Mouse (Mus musculus) ES-Bruce4 (cell line): ENCODE results near the gene Tex264. TPM values are rescaled to one million over a fixed set of nuclear protein-coding genes. Genes with fewer than 3 reads are reported as not detected.

Experiments used
- H3K27ac ChIP-seq: 2 replicates; pipeline ENCODE4 v1.5.1; 2012; ENCODE audit warnings: low read length, inconsistent platforms; ENCODE audit not compliant: insufficient read depth
- H3K27me3 ChIP-seq: 2 replicates; pipeline ENCODE4 v1.6.1; 2012; ENCODE audit warnings: mild to moderate bottlenecking, low read length, inconsistent platforms; ENCODE audit not compliant: control insufficient read depth, poor library complexity, insufficient read depth, severe bottlenecking
- H3K36me3 ChIP-seq: 2 replicates; pipeline ENCODE4 v1.6.1; 2012; ENCODE audit warnings: inconsistent platforms, mild to moderate bottlenecking, low read length, moderate library complexity; ENCODE audit not compliant: control insufficient read depth, poor library complexity, insufficient read depth, severe bottlenecking
- H3K4me1 ChIP-seq: one replicate; pipeline ENCODE4 v1.8.1; 2011; ENCODE audit warnings: low read length; ENCODE audit not compliant: control insufficient read depth, insufficient read depth
- H3K4me3 ChIP-seq: 2 replicates; pipeline ENCODE4 v1.5.1; 2011; ENCODE audit warnings: low read depth, mild to moderate bottlenecking, low read length
- H3K9ac ChIP-seq: 2 replicates; pipeline ENCODE4 v1.6.1; 2012; ENCODE audit warnings: low read depth, mild to moderate bottlenecking, inconsistent platforms; ENCODE audit not compliant: poor library complexity, severe bottlenecking
- H3K9me3 ChIP-seq: replicated peaks from 2 replicates; pipeline ENCODE4 v1.6.1; 2012; ENCODE audit warnings: mild to moderate bottlenecking, low read length, inconsistent platforms; ENCODE audit not compliant: control insufficient read depth, poor library complexity, insufficient read depth, severe bottlenecking
- CTCF ChIP-seq: IDR thresholded peaks from one replicate; pipeline ENCODE4 v1.8.1; 2011; ENCODE audit warnings: low read depth, low read length
- EP300 ChIP-seq: IDR thresholded peaks from 2 replicates; pipeline ENCODE4 v1.6.1; 2011; ENCODE audit warnings: low read depth, low read length; ENCODE audit not compliant: insufficient read depth
- POLR2A ChIP-seq: IDR thresholded peaks from one replicate; pipeline ENCODE4 v1.8.1; 2011; ENCODE audit warnings: low read length; ENCODE audit not compliant: insufficient read depth
- polyA plus RNA-seq: library from polyadenylated mRNA; stranded (reverse); fragments of >200 nt; gene quantifications from 2 replicates; pipeline ENCODE4 v1.2.4, GENCODE M21; 2011; ENCODE audit warnings: low read depth; ENCODE audit not compliant: missing spikeins, insufficient read depth, insufficient read length

The Tex264 gene
- polyA plus RNA-seq, 1 experiment = 30.8 TPM

DNA sequence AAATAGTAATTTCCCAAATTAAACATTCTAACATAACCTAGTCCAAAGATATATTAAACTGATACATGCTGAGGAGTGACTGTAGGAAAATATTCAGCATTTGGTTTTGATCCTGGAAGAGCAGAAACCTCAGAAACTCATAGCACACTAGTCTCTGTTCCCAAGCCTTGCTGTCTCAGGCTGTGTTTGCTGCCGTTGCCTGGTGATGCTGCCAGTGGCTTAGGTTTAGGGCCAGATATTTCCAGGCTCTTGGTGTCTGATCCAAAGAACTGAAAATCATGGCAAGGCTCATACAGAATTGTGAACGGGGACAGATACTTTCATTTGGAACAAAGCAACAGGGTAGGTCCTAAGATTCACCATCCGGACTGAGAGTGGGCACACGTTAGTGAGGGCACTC is 75.0 kb downstream of the Tex264 start:
- H3K9me3 ChIP-seq = no peaks in the 10 kb centered on the region
- no peaks in the 10 kb centered on the region for H3K36me3 ChIP-seq
- H3K4me3 ChIP-seq = no peak overlapping the region
- peaks cover 2% of the 10 kb centered on the region for H3K4me1 ChIP-seq
- TF ChIP-seq EP300 = no peak
- TF ChIP-seq POLR2A = no peak
- no peak for TF ChIP-seq CTCF
- H3K27ac ChIP-seq = no peak overlapping the region
- no peak overlapping the region for H3K9ac ChIP-seq
- H3K27me3 ChIP-seq = no peaks in the 10 kb centered on the region

Other genes starting within 250 kb of the Tex264 start
- gene Acy1, start 247.6 kb downstream of the Tex264 start, polyA plus RNA-seq = 33.9 and 36.0 TPM in 2 replicates
- 6.7 and 7.5 TPM in 2 replicates for gene Abhd14b, start 238.5 kb downstream of the Tex264 start, polyA plus RNA-seq
- gene Abhd14a, start 238.2 kb downstream of the Tex264 start, polyA plus RNA-seq = 35.1 and 35.5 TPM in 2 replicates
- 99.2 and 115 TPM in 2 replicates for gene Pcbp4, start 232.6 kb downstream of the Tex264 start, polyA plus RNA-seq
- 0.30 and 0.44 TPM in 2 replicates for gene Gpr62, start 220.0 kb downstream of the Tex264 start, polyA plus RNA-seq
- 82.1 and 89.4 TPM in 2 replicates for gene Rrp9, start 210.0 kb downstream of the Tex264 start, polyA plus RNA-seq
- 5.1 and 8.0 TPM in 2 replicates for gene Parp3, start 209.0 kb downstream of the Tex264 start, polyA plus RNA-seq
- gene Iqcf1, start 186.0 kb downstream of the Tex264 start, polyA plus RNA-seq = not detected in 2 replicates
- gene Iqcf5, start 171.4 kb downstream of the Tex264 start, polyA plus RNA-seq = not detected in 2 replicates
- not detected in 2 replicates for gene Iqcf3, start 124.3 kb downstream of the Tex264 start, polyA plus RNA-seq
- not detected in 2 replicates for gene Iqcf4, start 114.9 kb downstream of the Tex264 start, polyA plus RNA-seq
- not detected in 2 replicates for gene Iqcf6, start 59.3 kb downstream of the Tex264 start, polyA plus RNA-seq
- not detected in 2 replicates for gene Grm2, start 29.8 kb downstream of the Tex264 start, polyA plus RNA-seq
- gene Rad54l2, start 103.3 kb upstream of the Tex264 start, polyA plus RNA-seq = 34.6 and 38.8 TPM in 2 replicates
- gene Dcaf1, start 135.9 kb upstream of the Tex264 start, polyA plus RNA-seq = 65.9 and 70.7 TPM in 2 replicates
- gene Rbm15b, start 201.5 kb upstream of the Tex264 start, polyA plus RNA-seq = 36.9 and 40.2 TPM in 2 replicates
- 220 and 236 TPM in 2 replicates for gene Manf, start 206.1 kb upstream of the Tex264 start, polyA plus RNA-seq